Mouse (Mus musculus): ENCODE data around the gene Spata31.

The Spata31 gene

DNA sequence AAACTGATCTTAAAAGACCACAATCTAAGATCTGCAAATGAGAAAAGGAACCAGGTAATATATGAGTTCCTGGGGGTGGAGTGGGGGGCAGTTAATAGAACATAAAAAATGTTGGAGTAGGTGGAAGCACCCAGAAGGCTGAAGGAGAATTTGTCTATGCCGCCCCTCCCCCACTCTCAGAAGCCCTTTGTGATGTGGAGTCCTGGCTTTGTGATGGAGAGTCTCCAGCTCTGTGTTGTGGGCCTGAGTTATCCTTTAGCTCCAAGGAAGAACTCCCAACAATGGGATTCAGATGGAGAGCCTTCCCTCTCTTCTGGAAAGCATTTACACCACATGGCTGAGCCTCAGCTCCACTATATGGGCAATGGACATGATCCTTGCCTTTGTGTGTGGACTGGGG, at the start of gene Spata31:
Gene Spata31, plus strand, starts transcription at position 216 of the 400 bp plus-strand sequence.
- DNase-seq (ENCODE audit: low read depth, low spot score) = no peak

DNA sequence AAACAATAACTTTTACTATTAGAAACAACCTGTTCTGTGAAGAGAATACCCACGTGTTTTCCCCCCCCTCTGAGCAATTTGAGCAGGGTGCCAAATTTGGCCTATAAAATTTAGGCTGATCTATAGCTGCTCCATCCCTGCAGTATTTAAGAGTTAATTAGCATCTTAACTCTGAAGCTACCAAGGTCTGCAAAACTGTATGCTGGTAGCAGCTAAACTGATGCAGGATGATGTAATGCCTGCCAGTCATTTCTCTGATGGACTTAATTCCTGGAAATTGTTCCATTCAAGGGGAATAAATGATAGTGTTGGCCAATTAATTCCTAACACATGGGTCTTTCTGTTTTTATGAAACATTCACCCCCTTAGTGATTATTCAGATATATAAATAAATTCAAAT, 14.1 kb upstream of the Spata31 start:
- no peak for DNase-seq (ENCODE audit: low read depth, low spot score)

DNA sequence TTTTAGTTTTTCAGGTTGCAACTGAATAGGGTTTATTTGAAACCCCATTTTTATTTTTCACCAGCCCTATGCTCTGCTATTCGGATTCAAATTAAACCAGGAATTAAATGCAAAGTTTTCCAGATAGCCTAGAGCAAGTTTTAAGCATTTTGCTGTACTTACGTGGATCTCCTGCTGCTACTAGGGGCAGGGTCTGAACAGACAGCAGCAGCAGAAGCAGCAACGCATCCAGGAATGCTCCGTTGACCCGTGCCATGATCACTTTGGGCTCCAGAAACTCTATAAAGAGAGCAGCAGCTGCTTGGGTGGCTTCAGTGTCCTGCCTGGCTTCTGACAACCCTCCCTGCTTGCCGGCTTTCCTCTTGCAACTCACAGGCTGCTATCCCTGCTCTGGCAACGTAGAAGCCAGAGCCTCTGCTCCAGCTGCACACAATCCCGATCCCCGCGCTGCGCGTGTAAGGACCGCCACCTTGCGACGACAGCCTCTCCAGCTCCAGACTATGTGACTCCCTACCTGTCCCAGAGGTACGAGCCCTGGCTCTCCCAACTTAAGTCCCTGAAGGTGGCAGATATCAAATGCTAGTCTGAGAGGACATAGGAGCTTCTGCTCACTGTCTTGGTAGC, 13.5 kb upstream of the Spata31 start, which contains the start of gene Cntnap3:
Gene Cntnap3, minus strand, starts transcription at position 371 of the 624 bp plus-strand sequence.
- no peak for DNase-seq (ENCODE audit: low read depth, low spot score)

Measured in skeletal muscle tissue, adult 2 months (tissue).